Mouse (Mus musculus): ENCODE data around the gene Pbx3.

The Pbx3 gene

DNA sequence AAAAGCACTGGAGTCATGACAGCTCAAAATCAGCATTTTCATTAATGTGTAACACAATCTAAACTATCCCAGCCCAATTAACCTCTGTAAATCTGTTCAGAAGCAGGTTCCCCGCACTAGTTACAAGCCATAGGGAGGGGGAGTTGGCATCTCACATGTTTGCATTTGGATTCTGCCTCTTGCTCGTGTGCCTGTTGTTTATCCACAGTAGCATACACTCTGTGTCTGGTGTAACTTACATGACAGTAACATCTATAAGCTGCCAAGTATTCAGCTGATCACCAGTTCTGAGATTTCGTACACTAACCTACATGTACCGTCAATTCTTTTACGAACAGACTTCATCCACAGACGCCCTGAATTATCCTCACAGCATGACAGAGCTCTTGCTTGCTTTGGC, 147.5 kb downstream of the Pbx3 start:
- no peak for DNase-seq (ENCODE audit: low spot score in 2 of 2)

DNA sequence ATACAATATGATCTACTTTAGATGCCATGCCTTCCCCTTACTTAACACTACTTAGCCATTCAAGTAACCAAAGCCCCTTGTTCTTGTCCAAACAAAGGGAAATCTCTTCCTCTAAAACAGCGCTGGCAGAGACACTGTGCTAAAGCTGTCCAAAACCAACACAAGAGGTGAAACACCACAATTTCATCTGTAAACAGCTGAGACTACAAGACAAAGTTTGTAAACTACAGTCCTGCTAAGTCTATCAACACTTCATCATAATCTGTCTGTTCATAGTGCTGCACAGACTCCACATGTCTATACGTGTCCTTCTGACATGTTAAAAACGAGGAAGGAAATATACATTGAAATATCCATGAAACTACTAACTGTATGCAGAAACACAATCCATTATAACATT, 151.5 kb downstream of the Pbx3 start:
- DNase-seq (ENCODE audit: low spot score in 2 of 2) = no peak

DNA sequence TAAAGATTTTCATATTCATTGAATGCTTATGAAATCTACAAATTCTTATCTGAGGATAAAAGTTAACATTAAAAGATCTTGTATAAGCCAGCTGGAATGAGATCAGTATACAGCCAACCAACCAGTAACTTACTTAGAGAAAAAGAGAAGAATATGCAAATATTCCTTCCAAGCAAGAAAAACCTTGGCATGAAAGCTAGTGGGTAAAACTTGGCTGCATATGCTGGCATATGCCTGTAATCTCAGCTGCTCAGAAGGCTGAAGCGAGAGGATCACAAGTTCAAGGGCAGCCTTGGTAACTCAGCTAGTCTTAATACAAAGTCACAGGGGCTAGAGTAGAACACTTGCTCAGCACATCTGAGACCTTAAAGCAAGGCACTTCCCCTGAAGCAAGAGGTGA, 153.8 kb downstream of the Pbx3 start:
- no peak for DNase-seq (ENCODE audit: low spot score in 2 of 2)

DNA sequence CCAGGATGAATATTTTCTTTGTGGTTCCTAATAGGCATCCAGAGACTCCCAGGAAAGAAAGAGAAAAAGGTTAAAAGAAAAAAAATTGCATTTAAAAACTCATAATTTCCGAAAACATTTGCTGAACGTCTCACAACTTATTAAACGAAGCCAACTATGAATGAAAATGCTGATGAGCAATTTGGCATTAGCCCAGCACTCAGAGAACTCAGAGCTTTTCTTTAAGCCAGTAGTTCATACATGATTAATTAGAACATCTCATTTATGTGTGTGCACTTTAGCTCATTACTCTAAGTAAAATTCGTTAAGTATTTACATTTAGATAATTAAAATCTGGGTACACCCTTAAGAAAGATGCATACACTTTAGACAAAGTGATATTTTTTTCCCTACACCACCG, 155.3 kb downstream of the Pbx3 start:
- DNase-seq (ENCODE audit: low spot score in 2 of 2) = no peak

DNA sequence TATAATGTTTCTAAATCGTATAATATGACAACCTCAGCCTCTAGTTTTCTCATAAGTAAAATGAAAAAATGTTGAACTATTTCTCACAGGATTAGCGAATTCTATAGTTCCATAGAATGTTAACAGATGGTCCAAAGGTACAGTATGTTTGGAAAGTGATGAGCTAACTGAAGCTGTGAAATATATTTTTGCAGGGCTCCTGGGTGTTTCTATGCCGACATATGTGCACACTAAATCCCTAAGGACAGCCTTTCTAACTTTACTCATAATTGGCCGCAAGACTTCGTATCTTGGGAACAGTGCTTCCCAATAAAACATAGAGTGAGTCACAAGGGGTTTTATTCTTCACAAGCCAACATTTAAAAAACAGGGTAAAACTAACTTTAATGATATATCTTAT, 157.4 kb downstream of the Pbx3 start:
- no peak for DNase-seq (ENCODE audit: low spot score in 2 of 2)

DNA sequence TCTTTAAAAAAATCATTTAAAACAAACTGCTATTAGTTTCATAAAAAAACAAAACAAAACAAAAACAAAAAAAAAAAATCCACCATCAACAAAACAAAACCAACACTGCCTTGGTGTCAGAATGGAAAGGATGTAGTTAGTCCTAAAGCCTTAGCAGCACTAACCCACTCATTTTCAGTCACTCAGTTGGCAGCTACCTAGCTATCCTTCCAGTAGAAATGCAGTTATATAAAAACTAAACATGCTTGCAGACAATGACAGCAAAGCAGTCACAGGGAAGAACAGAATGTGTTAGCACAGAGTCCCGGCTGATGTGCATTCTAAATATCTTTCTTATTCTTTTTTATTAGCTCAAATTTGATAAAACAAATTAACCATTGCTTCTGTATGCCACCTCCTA, 160.5 kb downstream of the Pbx3 start:
- no peak for DNase-seq (ENCODE audit: low spot score in 2 of 2)

DNA sequence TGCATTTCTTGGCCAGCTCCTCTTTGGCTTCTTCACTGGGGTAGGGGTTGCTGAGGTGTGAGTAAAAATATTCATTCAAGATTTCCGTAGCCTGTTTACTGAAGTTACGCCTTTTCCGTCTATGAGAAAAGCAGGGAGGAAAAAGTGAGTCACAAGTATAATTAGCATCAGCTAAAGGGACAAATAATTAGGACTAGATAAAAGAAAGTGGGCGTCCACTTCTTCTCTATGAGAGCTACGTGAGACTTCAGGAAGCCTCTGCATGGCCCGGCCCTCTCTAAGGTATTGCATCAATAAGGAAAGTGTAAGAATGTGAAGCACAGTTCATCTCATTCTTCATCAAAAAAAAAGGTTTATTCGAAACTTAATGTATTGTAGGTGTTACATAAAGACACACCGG, 168.1 kb downstream of the Pbx3 start:
- no peak for DNase-seq (ENCODE audit: low spot score in 2 of 2)

DNA sequence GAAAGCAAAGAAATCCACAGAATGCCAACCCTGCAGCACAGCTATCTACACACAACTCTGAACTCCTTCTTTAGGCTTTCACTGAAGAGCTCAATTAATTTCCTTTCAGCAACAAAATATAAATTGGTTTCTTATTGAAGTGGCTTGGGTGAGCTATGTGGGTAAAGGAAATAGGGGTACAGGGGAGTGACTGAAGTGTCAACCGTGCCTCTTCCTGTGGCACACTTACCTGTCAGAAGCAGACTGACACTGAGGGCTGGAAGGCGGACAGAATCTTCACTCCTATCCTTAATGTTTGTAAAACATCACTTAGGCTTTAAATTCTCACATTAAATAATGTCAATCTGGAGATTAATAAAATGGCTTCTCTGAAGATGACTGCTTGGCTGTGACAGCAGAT, 168.6 kb downstream of the Pbx3 start:
- DNase-seq (ENCODE audit: low spot score in 2 of 2) = no peak

DNA sequence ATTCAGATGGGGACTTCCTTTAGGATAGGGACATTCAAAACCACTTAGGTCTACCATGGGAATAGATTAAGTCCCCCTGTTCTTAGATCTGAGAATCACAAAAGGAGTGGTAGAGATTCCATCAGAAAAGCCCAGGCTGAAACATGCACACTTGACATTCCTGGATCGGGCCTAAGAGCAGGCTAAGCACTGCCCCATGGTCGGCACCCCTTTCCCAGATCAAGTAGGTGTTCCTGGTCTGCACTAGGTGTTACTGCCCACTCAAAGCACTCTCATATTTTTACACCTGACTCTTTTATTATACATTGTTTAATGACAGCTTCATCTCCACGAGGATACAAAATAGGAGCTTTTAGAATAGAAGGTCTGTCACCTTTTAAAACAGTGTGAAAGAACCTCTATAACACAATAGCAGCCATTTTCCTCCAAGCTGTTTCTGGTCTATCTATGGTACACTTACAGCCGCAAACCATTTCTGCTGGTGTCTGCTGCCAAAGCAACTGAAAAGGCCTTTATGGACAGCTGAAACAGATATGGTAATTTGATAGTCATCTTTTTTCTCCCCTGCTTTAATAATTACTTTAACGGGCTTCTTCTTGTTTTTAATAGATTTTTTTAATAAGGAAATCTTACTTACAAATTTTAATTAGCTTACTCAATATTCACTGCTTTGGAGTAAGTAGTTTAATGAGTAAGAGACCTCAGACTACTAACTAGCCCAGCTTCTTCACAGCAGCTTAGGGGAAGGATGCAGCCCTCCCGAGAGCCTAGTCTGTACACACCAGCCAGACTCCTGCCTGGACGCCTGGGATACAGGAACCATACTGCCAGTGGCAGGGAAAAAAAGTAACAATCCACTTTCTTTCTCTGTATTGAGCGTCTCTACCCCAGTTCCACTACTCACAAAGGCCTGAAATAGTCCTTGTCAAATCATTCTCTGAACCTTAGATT, 178.8 kb downstream of the Pbx3 start:
- no peak for DNase-seq (ENCODE audit: low spot score in 2 of 2)

DNA sequence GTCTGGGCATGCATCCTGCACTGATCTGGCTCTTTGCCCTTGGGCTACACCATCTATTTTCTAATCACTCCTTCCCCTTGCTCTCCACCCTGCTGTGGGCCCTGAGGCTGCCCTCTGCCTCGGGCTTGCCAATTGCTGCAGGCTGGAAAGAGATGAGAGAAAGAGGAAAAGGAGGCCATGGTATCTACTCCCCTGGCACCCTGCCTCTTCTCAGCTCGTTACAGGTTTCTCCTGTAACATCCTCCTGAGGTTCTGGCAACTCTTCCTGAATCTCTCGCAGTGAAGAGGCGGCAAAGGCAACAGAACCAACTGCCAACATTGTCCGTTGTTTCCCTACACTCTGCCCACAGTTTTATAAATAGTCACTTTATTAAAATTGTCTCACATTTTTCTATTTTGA, 179.7 kb downstream of the Pbx3 start:
- no peak for DNase-seq (ENCODE audit: low spot score in 2 of 2)

DNA sequence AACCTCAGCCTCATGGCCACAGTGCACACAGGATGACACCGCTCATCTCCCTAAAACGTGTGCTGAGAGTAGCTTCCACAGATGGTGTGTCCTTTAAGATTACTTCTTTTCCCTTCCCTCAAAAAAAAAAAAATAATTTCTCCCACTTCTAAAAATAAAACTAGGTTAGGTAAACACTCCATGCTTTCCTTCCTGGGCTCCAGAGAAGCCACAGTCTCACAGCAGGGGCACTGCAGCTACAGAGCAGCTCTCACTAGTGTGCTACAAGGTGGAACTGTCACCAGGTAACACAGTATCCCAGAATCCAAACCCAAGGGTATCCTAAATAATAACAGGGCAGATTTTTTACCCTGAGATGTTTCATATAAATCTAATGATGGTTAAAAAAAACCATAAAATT, 185.6 kb downstream of the Pbx3 start:
- no peak for DNase-seq (ENCODE audit: low spot score in 2 of 2)

DNA sequence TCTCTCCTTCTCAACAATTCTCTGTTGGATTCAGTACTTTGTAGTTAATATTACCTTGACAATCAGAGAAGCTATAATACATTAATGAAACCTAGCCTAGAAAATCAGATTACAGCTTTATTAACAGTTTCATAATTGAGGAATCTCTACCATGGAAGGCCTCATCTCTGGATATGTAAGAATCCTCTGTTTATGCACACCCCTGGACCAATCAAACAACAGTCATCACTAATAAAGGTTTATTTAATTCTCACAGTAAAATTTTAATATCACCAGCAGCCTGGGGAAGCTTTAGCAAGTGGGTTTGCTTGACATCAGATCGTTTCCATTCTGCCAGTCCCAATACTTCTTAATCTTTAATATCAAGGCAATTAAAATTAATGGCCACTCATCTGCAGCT, 191.3 kb downstream of the Pbx3 start:
- no peak for DNase-seq (ENCODE audit: low spot score in 2 of 2)

DNA sequence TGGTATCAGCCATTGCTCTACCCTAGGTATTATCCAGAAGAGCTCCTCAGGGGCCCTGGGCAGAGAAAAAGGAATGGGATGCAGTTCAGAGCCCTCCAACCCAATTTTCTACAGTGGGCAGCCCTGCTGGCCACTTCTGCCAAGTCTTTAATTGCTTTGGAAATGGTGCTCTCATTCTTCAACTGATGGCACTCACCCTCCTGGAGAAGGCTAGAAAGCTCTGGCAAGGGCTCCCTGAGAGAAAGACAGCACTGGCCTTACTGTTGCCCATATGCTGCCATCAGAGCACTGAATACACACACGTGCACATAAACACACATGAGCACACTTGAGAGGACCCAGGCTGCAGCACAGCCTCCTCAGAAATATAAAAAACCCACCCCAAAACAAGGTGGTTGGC, 193.6 kb downstream of the Pbx3 start:
- no peak for DNase-seq (ENCODE audit: low spot score in 2 of 2)

DNA sequence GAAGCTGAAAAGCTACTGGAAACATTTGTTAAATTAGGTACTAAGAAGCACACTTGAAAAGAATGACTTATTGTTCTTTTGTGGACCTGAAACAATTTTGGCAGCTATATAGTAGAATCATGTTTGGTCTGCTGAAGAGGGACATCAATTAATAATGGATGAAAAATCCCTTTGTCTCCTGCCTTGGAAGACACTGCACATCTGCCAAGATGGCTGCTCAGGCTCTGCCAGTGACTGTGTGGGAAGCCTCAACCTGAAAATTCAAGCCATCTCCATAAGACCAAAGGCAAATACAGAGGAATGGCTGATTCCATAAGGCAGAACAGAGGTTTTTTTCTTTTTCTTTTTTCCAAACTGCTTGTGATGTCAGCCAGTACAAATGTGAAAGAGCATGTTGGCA, 194.3 kb downstream of the Pbx3 start:
- DNase-seq (ENCODE audit: low spot score in 2 of 2) = no peak

DNA sequence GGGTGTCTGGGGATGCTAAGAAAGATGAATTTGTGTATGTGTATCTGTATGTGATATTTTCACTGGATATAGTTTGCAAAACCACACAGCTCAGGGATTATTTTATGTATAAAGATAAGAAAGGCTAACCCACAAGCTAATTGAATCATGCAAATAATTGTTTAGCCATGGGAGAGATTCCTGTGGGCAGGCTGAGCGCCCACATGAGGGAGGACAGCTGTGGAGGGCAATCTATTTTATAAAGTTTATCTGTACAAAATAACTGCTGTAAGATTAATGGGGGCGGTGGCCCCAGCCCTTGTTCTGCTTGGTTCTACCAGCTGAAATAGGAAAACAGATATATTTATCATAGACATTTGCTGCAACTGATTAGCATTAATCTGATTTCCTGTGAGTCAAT, 202.5 kb downstream of the Pbx3 start:
- DNase-seq (ENCODE audit: low spot score in 2 of 2) = no peak

DNA sequence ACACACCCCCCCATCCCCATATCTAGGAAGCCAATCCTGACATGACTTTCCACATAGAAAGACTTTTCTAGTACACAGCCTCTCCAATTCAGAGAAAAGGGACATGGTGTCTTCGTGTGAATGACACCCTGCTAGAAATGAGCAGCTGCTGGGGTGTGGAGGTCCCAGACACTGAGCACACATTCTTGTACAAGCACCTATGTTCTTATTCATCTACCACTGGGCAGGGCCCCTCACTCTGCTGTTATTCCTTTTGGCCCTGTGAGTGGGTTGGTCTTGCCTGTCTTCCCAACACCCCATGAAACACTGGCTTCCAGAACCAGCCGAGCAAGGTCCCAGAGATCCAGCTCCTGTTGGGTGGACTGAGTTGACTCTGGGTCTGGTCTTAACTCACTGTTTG, 203.3 kb downstream of the Pbx3 start:
- DNase-seq (ENCODE audit: low spot score in 2 of 2) = no peak

DNA sequence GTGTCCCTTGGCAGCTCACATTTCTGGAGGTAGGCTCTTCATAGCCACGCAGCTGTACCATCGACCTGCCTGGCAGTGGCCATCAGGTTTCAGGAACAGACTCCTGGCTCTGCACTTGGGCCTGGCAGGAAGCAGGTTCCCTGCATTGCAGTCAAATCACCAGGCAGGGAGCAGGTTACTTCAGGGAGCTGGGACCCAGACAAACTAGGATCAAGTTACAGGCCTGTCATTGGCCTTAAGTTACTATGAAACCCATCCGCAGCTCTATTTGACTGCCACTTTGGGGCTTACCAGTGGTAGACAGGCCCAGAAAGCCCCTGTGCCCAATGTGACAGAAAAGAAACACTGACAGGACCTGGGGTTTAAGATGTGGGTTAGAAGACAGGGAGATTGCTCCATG, 204.8 kb downstream of the Pbx3 start:
- DNase-seq (ENCODE audit: low spot score in 2 of 2) = no peak

DNA sequence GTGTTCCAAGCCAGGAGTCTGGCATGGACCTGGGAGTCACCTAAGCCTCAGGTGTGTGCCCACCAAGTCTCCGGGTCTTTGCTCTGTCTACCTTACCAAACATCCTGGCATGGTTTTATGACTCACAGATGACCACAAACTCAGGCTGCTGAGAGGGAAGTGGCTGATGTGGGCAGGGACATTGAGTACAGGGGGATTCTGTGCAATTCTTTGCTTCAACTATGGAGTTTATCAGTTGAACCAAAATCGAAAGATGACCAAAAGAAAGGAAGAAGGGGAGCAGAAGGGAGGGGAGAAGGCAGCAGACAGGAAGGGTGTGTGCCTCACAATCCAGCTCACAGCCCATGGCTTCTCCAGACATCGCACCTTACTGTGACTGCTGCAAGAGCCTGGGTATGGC, 210.5 kb downstream of the Pbx3 start:
- DNase-seq (ENCODE audit: low spot score in 2 of 2) = no peak

DNA sequence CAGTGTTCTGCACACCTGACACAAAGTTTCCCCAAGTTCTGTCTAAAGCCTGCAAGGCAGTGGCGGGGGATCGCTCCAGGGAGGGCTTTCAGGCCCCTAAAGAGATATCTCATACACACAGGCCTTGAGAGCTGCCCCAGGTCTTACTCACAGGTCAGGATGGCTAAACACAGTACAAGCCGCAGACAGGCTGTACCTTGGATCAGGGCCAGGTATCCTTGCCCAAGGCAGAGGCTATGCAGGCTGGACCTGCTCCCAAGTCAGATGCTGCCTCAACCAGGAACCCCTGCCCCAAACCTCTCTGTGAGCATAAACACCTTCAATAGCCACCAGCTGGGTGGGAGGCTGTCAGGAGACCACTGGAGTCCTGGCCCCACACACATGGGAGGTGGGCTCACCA, 215.2 kb downstream of the Pbx3 start:
- DNase-seq (ENCODE audit: low spot score in 2 of 2) = no peak

DNA sequence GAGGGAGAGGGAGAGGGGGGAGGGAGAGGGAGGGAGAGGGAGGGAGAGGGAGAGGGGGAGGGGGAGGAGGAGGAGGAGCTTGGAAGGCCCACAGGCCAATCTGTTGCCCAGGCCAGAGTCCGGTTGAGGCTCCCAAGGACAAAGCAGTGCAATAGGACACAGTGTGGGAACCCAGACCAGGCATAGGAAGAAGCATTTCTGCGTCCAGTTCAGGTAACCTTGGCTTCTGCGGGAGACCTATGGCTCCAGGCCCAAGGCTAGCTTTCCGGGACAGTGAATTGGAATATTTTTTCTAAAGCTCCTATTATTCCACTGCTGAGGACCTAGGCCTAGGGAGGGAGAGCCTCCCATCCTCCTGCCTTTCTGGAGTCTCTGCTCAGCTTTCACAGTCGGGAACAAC, 218.1 kb downstream of the Pbx3 start:
- no peak for DNase-seq (ENCODE audit: low spot score in 2 of 2)

DNA sequence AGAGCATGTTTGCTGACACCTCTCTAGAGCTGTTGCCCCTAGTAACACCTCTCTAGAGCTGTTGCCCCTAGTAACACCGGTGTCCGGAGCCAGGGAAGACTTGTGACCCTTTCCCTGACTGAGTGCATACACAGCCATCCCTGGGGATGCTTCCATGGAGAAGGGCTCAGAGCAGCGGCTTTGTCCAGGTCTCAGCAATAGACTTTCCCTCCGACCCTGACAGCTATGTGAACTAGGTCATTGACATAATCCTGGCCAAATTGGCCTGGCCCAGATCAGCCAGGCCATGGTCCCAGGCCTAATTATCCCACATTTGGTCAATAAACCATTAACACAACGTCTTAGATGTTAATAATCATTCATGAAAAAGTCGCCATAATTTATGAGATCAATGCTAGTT, 219.6 kb downstream of the Pbx3 start:
- no peak for DNase-seq (ENCODE audit: low spot score in 2 of 2)

DNA sequence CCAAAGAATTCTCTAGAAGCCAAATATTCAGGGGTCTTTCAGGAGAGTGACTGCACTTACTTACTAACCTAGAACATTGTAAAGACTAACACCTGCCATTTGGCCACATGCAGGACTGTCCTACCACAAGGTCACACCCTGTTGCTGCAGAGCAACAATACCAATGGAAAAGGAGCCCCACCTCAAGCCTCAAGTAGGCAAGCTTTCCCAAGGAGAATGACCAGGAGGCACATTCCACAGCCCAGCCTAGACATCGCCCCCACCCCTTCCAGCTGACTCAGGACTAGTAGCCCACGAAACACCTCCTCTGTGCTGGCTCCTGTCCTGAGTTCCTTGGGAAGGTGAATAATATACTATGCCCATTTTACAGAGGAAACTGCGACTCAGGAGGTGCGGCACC, 222.4 kb downstream of the Pbx3 start:
- no peak for DNase-seq (ENCODE audit: low spot score in 2 of 2)

DNA sequence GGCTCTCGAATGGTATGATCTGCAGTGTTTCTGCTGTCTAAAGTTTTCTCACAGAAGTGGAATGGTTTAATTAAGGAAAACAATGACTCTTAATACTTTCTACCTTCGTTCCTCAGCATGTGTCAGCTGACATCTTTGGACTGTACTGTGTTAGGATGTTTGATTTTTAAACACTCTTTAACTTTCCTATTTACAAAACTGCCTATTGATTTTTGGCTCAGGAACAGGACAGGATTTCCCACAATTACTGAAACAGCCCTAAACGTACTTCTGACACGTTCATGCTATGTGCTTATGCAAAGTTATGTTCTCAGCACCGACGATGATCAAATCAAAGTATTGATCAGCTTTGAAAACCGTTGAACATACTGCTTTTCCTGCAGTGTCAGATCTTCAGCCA, 224.7 kb downstream of the Pbx3 start:
- no peak for DNase-seq (ENCODE audit: low spot score in 2 of 2)

DNA sequence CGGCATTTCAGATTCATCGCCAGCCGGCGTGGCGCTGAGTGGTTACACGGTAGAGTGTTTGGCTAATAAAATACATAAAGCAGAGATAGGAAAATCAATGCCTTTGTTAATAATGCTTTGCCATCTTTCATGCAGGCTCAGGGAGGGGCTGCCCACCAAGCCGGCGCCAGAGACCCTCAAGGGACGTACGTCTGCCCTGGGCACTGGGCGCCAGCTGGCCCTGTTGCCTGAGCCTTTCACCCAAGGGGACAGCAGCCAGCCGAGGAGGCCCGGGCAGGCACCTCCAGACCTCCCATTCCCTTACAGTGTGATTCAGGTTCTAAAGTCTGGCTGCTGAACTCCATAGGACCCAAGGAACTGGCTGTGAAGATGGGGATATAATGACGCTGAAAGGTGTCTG, 225.5 kb downstream of the Pbx3 start:
- no peak for DNase-seq (ENCODE audit: low spot score in 2 of 2)

All from thymus, postnatal 10 days (tissue).